Mouse (Mus musculus) 416B (cell line): ENCODE data around the gene Snai1.
A peak's percentile ranks its signal among the peaks of the same experiment; 100 is the strongest.

ENCODE experiments used
- DNase-seq: peaks from one replicate; pipeline ENCODE4 v3.0.0; 2011; ENCODE audit warnings: low read depth

Gene Snai1

DNA sequence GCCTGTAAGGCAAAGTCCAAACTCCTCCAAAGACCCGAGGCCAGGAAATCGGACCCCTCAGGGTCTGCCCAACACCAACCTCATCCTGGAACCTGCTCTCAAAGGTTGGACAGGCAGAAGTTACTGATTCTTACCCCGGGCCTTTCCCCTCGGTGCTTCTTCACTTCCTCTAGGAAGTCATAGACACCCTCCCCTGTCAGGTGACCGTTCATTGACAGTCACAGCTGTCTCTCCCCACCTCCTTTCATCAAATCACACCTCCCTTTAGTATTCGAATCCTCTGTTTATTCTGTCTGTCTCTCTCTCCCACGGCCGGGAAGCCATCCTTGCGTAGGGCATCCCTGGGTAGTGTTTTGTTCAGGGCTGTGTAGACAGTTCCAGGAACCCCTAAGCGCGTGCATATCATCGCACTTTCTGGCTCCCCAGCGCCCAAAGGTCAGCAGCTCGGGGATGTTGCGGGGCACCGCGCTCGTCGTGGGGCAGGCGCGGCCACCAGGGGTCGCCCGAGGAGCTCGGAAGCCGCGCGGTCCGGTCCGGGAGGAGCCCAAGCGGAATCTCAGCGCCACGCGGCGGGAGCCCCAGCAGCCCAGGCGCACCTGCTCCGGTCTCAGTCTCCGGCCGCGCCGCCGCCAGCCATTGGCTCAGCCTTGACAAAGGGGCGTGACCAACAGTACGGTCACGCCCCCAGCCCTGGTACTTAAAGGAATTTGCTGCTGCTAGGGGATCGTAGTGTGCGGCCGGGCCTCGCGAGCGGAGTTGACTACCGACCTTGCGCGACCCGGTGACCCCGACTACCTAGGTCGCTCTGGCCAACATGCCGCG lies at the start of gene Snai1:
Gene Snai1, plus strand, starts transcription at position 720 of the 822 bp plus-strand sequence.
- DNase-seq, result peak; percentile 64

DNA sequence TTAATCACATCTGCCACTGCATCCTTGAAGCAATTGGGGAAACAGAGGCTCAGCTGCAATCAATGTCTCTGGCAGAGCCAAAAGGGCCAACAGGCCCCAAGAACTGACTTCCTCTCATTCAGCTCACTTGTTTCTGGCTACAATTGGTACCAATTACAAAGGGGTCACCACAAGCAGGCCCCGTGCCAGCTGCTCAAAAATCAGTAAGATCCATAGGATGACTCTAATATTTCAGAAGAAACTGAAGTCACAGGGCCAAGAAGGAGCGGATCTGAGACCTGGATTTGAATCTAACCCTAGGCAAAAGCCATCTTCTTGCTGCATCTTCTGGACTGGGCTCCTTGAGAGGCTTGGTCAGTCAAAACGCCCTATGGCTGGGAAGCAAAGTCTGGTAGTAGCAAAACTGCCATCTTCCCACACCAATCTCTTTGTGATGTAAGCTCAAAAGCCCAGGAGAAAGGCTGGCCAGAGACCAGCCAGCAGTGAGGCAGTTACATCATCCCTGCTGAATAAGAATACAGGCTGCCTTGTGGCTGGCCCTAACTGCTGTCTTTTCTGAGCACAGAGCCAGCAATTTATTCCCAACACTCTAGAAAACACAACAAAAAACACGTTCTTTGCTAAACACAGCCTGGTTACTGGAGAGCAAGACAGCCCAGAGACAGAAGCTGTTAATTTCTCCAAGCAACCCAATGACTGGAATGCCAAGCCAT lies 47.0 kb upstream of the Snai1 start:
- DNase-seq, result no peak

GRCm38 (mm10) chr2:167491757-167492708 lies 46.0 kb upstream of the Snai1 start, which contains the start of gene Rnf114:
Gene Rnf114 (plus strand): TSS chr2:167492645.
- no peak for DNase-seq

GRCm38 (mm10) chr2:167492713-167493636 lies 45.0 kb upstream of the Snai1 start, which contains the start of gene Spata2:
Gene Spata2 (minus strand): TSS chr2:167492887.
- peak; percentile 92 for DNase-seq

- DNase-seq, result no peak
Measured at GRCm38 (mm10) chr2:167496437-167496836, 41.6 kb upstream of the Snai1 start.

- DNase-seq, result peak; percentile 69
Measured at GRCm38 (mm10) chr2:167497272-167497671, 40.7 kb upstream of the Snai1 start.

DNA sequence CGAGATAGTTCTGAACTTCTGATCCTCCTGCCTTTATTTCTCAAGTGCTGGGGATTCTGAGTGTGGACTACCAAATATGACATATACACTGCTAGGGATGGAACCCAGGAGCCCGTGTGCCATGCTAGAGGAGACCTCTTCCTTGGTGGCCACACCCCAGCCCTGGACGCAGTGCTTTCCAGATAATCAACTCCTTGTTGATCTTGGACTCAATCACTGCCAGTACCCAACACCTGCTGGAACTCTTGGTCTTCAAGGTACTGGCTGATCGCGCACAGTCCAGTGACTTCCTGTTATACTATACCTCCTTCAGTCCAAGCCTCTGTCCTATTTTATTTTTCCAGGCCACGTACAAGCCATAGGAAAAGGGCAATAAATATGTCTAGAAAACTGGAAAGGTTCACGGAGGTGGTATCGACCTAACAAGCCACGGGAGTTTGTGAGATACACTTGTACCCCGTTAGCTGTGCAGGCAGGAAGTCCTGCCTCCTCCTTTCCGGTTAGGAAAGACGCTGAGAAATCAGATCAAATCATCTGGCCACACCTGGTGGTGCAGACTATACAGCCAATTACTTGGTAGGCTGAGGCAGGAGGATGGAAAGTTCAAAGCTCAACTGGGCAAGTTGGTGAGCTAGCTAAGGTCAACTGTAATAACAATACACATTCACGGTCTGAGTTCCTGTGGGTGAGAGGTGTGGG lies 35.3 kb upstream of the Snai1 start:
- no peak for DNase-seq

GRCm38 (mm10) chr2:167503253-167503895 lies 34.6 kb upstream of the Snai1 start:
- DNase-seq, result peak; percentile 79

GRCm38 (mm10) chr2:167503896-167504349 lies 34.1 kb upstream of the Snai1 start:
- DNase-seq, result peak; percentile 11

DNA sequence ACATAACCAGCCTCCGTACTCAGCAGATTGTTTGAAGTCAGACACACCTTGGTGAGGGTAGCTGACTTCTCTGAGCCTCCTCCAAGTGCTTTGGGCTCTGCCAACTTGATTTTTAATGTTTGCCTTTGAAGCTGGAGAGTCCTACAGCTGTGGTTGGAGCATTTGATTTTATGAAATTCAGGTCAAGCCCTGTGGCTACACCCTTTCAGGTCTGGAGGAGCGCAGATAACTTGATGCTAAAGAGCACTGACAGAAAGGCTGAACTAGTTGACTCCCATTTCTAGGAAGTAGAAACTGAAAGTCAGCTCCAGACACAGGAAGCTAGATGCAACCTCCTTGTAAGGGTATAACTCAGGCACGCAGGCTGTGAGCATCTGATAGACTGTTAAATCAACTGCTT lies 32.9 kb upstream of the Snai1 start:
- DNase-seq, result peak; percentile 64

DNA sequence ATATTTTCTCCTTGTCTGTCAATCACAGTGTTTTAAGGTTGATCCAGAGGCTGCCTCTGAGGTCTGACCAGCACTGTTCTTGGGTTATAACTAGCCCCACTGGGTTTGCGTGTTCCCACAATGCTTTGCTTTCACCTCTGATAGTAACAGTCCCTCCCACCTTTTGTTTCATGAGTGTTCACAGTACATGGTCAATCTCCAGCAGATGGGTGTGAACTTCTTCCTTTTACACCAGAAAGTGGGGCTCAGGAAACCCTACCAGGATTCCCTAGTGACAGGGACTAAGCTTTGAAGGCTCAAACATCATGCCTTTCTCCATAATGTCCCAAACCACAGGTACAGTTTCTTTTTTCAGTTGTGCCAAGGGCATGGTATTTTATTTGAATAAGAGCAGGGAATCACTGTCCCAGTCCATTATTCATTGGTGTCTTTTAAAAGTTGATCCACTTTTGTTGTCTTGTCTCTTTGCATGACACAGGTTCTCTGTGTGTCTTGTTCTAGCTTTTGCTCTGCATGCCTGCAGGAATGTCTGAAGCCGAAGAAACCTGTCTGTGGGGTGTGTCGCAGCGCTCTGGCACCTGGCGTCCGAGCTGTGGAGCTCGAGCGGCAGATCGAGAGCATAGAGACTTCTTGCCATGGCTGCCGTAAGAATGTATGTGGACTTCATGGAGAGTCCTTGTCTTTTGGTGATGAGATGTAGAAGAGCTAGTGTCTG lies 31.3 kb upstream of the Snai1 start:
- no peak for DNase-seq

DNA sequence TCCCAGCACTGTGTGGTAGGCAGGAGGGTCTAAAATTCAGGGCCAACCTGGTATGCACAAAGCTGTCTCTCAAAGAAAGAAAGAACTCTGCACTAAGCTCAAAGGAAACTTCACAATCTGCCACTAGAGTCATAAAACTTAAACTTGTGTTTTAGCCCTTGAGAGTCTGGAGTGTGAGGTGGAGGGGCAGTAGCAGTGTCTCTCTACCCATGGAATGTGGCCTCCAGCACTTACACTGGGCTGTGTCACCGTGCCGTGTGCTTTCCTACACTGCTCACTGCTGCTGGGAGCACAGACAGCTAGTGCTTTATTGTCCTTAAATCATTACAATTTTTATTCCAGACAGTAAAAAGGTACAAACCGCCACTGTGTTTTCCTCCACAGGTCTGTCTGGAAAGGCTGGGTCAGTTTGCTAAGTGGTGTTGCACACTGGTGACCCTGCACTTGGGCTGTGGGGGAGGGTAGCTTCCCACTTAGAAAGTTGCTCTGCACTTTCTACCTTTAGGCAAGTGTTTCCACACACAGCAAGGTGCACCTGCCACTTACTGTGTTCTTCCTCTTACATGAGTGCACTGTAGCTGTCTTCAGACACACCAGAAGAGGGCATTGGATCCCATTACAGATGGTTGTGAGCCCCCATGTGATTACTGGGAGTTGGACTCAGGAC lies 30.1 kb upstream of the Snai1 start:
- no peak for DNase-seq

- DNase-seq, result no peak
Measured at GRCm38 (mm10) chr2:167508569-167508968, 29.4 kb upstream of the Snai1 start.

GRCm38 (mm10) chr2:167510485-167510884 lies 27.5 kb upstream of the Snai1 start:
- DNase-seq, result peak; percentile 87

DNA sequence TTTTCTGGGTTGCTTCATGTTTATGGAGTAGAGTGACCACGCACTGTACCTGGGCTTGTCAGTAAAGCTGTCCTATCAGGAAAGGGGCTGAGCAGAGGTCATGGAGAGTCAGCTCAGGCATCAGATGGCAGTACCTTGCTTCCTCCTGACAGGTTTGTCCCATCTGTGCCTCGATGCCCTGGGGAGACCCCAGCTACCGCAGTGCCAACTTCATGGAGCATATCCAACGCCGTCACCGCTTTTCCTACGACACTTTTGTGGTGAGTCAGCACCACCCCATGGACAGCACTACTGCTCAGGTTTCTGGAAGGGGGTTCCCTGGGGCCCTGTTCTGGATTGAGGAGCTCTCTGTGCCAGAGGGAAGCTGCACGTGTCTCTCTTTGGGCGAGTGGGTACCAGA lies 25.6 kb upstream of the Snai1 start:
- DNase-seq, result no peak

GRCm38 (mm10) chr2:167512970-167513369 lies 25.0 kb upstream of the Snai1 start:
- DNase-seq, result peak; percentile 54

DNA sequence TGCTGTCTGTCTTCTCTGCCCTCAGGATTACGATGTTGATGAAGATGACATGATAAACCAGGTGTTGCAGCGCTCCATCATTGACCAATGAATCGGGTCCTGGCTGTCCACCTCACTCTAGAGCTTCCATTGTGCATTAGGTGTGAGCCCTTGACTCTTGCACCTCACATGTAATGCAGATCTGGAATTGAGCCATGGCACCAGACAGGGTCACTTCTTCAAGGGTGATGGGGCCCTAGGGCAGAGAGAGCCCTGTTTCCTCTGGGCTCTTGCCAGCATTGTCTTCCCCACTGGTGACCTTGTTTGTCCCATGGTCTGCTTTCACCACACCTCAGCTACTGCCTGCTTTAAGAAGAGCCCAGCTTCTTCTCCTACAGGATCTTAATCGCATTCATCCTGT lies 23.4 kb upstream of the Snai1 start:
- DNase-seq, result no peak

- DNase-seq, result no peak
Measured at GRCm38 (mm10) chr2:167515688-167516087, 22.3 kb upstream of the Snai1 start.
